Mouse (Mus musculus) heart, postnatal 14 days (tissue): ENCODE measurements around the gene Trpm7. TPM values are rescaled to one million over a fixed set of nuclear protein-coding genes. Genes with fewer than 3 reads are reported as not detected.
A peak's percentile ranks its signal among the peaks of the same experiment; 100 is the strongest.

Experiments
- DNase-seq, 2 experiments: peaks; one replicate each; pipeline ENCODE4 v3.0.0; 2021 to 2022
- intact Hi-C: fragments of 180-260 bp; cut with DNase I; formaldehyde crosslinking; loops from one replicate; pipeline ENCODE4 v1.15.1; 2025
- total RNA-seq, 2 experiments: library from RNA; stranded (reverse); gene quantifications; 2 replicates each; pipeline ENCODE4 v1.2.3; 2021

The Trpm7 gene
- total RNA-seq, 2 experiments from 2014 or later: 40.6 to 43.6 TPM

- DNase-seq: no peak
- intact Hi-C loops: loop anchor here (5.0 kb wide), 1 partner anchor 168 kb away; the partner anchor contains the start of gene Ap4e1
Measured at GRCm38 (mm10) chr2:126838848-126839247, 37.2 kb downstream of the Trpm7 start.

- intact Hi-C loops: loop anchor here (10.0 kb wide), 1 partner anchor 397 kb away; no protein-coding TSS in a partner anchor
- DNase-seq: no peak
Measured at GRCm38 (mm10) chr2:126817414-126817813, 58.6 kb downstream of the Trpm7 start.

GRCm38 (mm10) chr2:126816644-126817347, 59.2 kb downstream of the Trpm7 start:
- intact Hi-C loops: loop anchor here (10.0 kb wide), 1 partner anchor 398 kb away; no protein-coding TSS in a partner anchor
- no peak for DNase-seq

- peak in 1 of 2 experiments; percentile 15 for DNase-seq
- intact Hi-C loops: loop anchor here (10.0 kb wide), 1 partner anchor 399 kb away; no protein-coding TSS in a partner anchor
Measured at GRCm38 (mm10) chr2:126815822-126816221, 60.2 kb downstream of the Trpm7 start.

- intact Hi-C loops: no loop called here
- DNase-seq: no peak
Measured at GRCm38 (mm10) chr2:126801980-126802379, 74.0 kb downstream of the Trpm7 start.

GRCm38 (mm10) chr2:126798455-126798854, 77.6 kb downstream of the Trpm7 start:
- intact Hi-C loops: loop anchor here (5.0 kb wide), 1 partner anchor 199 kb away; no protein-coding TSS in a partner anchor
- no peak for DNase-seq

- intact Hi-C loops: loop anchor here (5.0 kb wide), 1 partner anchor 202 kb away; no protein-coding TSS in a partner anchor
- no peak for DNase-seq
Measured at GRCm38 (mm10) chr2:126795708-126796107, 80.3 kb downstream of the Trpm7 start.

- no peak for DNase-seq
- intact Hi-C loops: no loop called here
Measured at GRCm38 (mm10) chr2:126792611-126793010, 83.4 kb downstream of the Trpm7 start.

- no peak for DNase-seq
- intact Hi-C loops: no loop called here
Measured at GRCm38 (mm10) chr2:126787721-126788342, 88.2 kb downstream of the Trpm7 start.

- intact Hi-C loops: loop anchor here (2.0 kb wide), 1 partner anchor 185 kb away; no protein-coding TSS in a partner anchor
- DNase-seq: no peak
Measured at GRCm38 (mm10) chr2:126783370-126783769, 92.7 kb downstream of the Trpm7 start, which contains the start of gene Usp50. Gene Usp50, minus strand, starts transcription at chr2:126783470.

- intact Hi-C loops: loop anchor here (2.0 kb wide), 1 partner anchor 184 kb away; no protein-coding TSS in a partner anchor
Measured at GRCm38 (mm10) chr2:126782433-126782832, 93.6 kb downstream of the Trpm7 start.

GRCm38 (mm10) chr2:126781478-126781877, 94.6 kb downstream of the Trpm7 start:
- intact Hi-C loops: no loop called here
- DNase-seq: no peak

More at GRCm38 (mm10) chr2:126782433-126782832, 93.6 kb downstream of the Trpm7 start:
- peak; percentile 51 to 79 for DNase-seq

- DNase-seq: no peak
- intact Hi-C loops: no loop called here
Measured at GRCm38 (mm10) chr2:126780286-126780685, 95.7 kb downstream of the Trpm7 start.

- DNase-seq: no peak
- intact Hi-C loops: no loop called here
Measured at GRCm38 (mm10) chr2:126778806-126779205, 97.2 kb downstream of the Trpm7 start.

- intact Hi-C loops: no loop called here
- no peak for DNase-seq
Measured at GRCm38 (mm10) chr2:126776416-126776815, 99.6 kb downstream of the Trpm7 start.

GRCm38 (mm10) chr2:126775951-126776350, 100.1 kb downstream of the Trpm7 start:
- intact Hi-C loops: no loop called here
- DNase-seq: no peak

- no peak for DNase-seq
- intact Hi-C loops: no loop called here
Measured at GRCm38 (mm10) chr2:126772217-126772616, 103.8 kb downstream of the Trpm7 start.

GRCm38 (mm10) chr2:126769431-126770181, 106.4 kb downstream of the Trpm7 start:
- intact Hi-C loops: no loop called here
- no peak for DNase-seq

GRCm38 (mm10) chr2:126768194-126768593, 107.8 kb downstream of the Trpm7 start:
- intact Hi-C loops: no loop called here
- peak in 1 of 2 experiments; percentile 14 for DNase-seq

GRCm38 (mm10) chr2:126767599-126767998, 108.4 kb downstream of the Trpm7 start:
- intact Hi-C loops: no loop called here
- DNase-seq: no peak
